Mouse (Mus musculus): ENCODE data around the gene Tmem182. TPM values are rescaled to one million over a fixed set of nuclear protein-coding genes. Genes with fewer than 3 reads are reported as not detected.
A peak's percentile ranks its signal among the peaks of the same experiment; 100 is the strongest.

Gene Tmem182
- polyA plus RNA-seq, 1 experiment from 2014 or later, result 48.5 TPM

- no peak for ATAC-seq (ENCODE audit: insufficient number of reproducible peaks, insufficient read depth, low FRiP score, low read depth)
- WGBS, result 58% methylated on average over 4 of the region's 4 CpGs
Measured at GRCm38 (mm10) chr1:40824517-40824916, 19.1 kb downstream of the Tmem182 start.

DNA sequence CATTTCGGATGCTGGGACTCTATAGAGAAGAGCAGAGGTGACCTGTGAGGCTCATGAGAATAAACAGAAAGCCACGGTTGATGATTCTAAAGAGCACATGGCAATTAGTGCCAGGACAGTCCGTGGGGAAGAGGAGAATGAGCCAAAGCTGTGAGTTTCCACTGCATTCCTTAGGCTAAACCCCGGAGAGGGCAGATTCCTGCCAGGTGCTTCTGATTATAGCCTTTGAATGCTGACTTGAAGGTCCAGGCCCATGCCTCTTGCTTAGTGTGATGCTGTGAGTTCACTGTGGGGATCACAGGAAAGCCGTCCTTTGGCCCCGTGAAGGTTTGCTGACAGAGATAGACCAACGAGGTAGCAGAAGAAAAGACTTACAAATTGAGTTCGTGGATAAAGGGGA lies 19.5 kb downstream of the Tmem182 start:
- Histone ChIP-seq H3K27me3 (ENCODE audit: control insufficient read depth, insufficient read depth, low read length) (no peaks in the 10 kb centered on the region), H3K36me3 (ENCODE audit: control insufficient read depth, insufficient read depth, low read length) (no peaks in the 10 kb centered on the region), H3K9me3 (ENCODE audit: control insufficient read depth, low read length) (no peaks in the 10 kb centered on the region), H3K27ac (replicated peaks in 1 of 2; ENCODE audit: control insufficient read depth in 1 of 2, insufficient read depth in 1 of 2, low read depth in 2 of 2, low read length in 2 of 2) (no peak overlapping the region), H3K9ac (ENCODE audit: low read length) (no peak overlapping the region), H3K4me2 (ENCODE audit: low read length) (no peak overlapping the region), H3K4me3 (ENCODE audit: control insufficient read depth in 1 of 2, insufficient read depth in 1 of 2, low read depth in 1 of 2, low read length in 2 of 2) (no peak overlapping the region), H3K4me1 (ENCODE audit: control insufficient read depth in 2 of 2, insufficient read depth in 2 of 2, low read length in 2 of 2) (peaks cover 5 to 13% of the 10 kb centered on the region in 2 experiments; a peak in 3 of 4 replicates)
- WGBS, result 70% methylated on average over 8 of the region's 8 CpGs
- ATAC-seq (ENCODE audit: insufficient number of reproducible peaks, insufficient read depth, low FRiP score, low read depth), result no peak

More at GRCm38 (mm10) chr1:40824517-40824916, 19.1 kb downstream of the Tmem182 start:
- Histone ChIP-seq H3K4me1 (ENCODE audit: control insufficient read depth in 2 of 2, insufficient read depth in 2 of 2, low read length in 2 of 2) (peaks cover 5 to 10% of the 10 kb centered on the region in 2 experiments; a peak in 3 of 4 replicates), H3K36me3 (ENCODE audit: control insufficient read depth, insufficient read depth, low read length) (no peaks in the 10 kb centered on the region), H3K4me3 (ENCODE audit: control insufficient read depth in 1 of 2, insufficient read depth in 1 of 2, low read depth in 1 of 2, low read length in 2 of 2) (no peak overlapping the region), H3K27me3 (ENCODE audit: control insufficient read depth, insufficient read depth, low read length) (no peaks in the 10 kb centered on the region), H3K9ac (ENCODE audit: low read length) (no peak overlapping the region), H3K9me3 (ENCODE audit: control insufficient read depth, low read length) (no peaks in the 10 kb centered on the region), H3K27ac (replicated peaks in 1 of 2; ENCODE audit: control insufficient read depth in 1 of 2, insufficient read depth in 1 of 2, low read depth in 2 of 2, low read length in 2 of 2) (no peak overlapping the region), H3K4me2 (ENCODE audit: low read length) (no peak overlapping the region)

DNA sequence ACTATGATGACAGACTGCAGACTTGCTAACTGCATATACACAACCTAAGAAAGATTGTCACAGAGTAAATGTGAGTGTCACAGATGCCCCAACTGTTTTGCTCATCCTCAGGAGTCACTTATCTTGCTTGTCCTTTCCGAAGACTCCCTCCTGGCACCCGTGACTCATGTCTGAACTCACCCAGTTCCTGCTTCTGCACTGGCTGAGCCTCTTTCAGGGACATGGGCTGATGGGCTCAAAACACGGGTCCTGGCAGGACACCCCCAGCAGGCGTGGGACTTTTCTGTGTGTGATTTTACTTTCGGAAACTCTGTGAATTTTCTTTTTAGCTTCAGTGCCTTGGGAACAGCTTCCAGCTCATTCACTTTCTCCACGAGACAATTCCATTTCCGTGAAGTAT lies 20.4 kb downstream of the Tmem182 start:
- H3K4me3 ChIP-seq (ENCODE audit: control insufficient read depth in 1 of 2, insufficient read depth in 1 of 2, low read depth in 1 of 2, low read length in 2 of 2), result no peak overlapping the region
- H3K9me3 ChIP-seq (ENCODE audit: control insufficient read depth, low read length), result no peaks in the 10 kb centered on the region
- H3K9ac ChIP-seq (ENCODE audit: low read length), result no peak overlapping the region
- 66% methylated on average over 7 of the region's 7 CpGs for WGBS
- H3K27ac ChIP-seq (replicated peaks in 1 of 2; ENCODE audit: control insufficient read depth in 1 of 2, insufficient read depth in 1 of 2, low read depth in 2 of 2, low read length in 2 of 2), result no peak overlapping the region
- H3K4me1 ChIP-seq (ENCODE audit: control insufficient read depth in 2 of 2, insufficient read depth in 2 of 2, low read length in 2 of 2), result peaks cover 5 to 13% of the 10 kb centered on the region in 2 experiments; a peak in 3 of 4 replicates
- H3K36me3 ChIP-seq (ENCODE audit: control insufficient read depth, insufficient read depth, low read length), result no peaks in the 10 kb centered on the region
- no peak overlapping the region for H3K4me2 ChIP-seq (ENCODE audit: low read length)
- H3K27me3 ChIP-seq (ENCODE audit: control insufficient read depth, insufficient read depth, low read length), result no peaks in the 10 kb centered on the region
- no peak for ATAC-seq (ENCODE audit: insufficient number of reproducible peaks, insufficient read depth, low FRiP score, low read depth)

DNA sequence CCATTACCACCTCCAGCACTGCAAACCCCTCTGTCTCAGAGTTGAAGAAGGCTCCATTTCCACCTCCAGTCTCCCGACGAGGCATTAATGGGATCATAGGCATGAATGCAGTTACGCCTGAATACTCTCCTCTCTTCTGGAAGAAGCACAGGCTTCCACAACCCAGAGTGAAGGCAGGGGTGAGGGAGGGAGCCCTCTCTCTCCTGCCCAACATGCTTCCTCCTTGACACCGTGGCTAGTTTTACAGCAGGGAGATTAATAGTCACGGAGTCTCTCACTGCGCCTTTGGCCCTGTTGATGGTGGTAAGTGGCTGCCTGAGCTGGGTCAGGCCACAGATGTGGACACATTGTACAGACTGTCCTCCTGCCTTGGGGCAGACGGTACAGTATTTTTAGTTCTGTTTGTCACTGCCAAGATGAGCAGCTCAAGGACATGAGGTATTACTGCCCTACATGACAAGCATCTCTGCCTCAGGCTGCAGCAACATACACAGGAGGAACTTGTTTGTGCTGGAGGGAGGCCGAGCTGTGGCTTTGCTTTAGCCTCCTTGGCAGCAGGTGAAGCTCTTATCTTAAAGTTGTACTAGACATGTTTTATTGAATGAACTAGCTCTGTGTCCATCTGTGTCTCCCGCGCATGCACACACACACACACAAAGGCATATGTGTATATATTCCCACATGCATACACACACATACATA lies 24.0 kb downstream of the Tmem182 start:
- no peak overlapping the region for H3K9ac ChIP-seq (ENCODE audit: low read length)
- WGBS, result 55% methylated on average over 10 of the region's 10 CpGs
- no peak overlapping the region for H3K4me2 ChIP-seq (ENCODE audit: low read length)
- H3K4me1 ChIP-seq (ENCODE audit: control insufficient read depth in 2 of 2, insufficient read depth in 2 of 2, low read length in 2 of 2), result peaks cover 5 to 13% of the 10 kb centered on the region in 2 experiments; a peak in 3 of 4 replicates
- H3K36me3 ChIP-seq (ENCODE audit: control insufficient read depth, insufficient read depth, low read length), result no peaks in the 10 kb centered on the region
- H3K4me3 ChIP-seq (ENCODE audit: control insufficient read depth in 1 of 2, insufficient read depth in 1 of 2, low read depth in 1 of 2, low read length in 2 of 2), result no peak overlapping the region
- ATAC-seq (ENCODE audit: insufficient number of reproducible peaks, insufficient read depth, low FRiP score, low read depth), result no peak
- no peaks in the 10 kb centered on the region for H3K27me3 ChIP-seq (ENCODE audit: control insufficient read depth, insufficient read depth, low read length)
- no peaks in the 10 kb centered on the region for H3K9me3 ChIP-seq (ENCODE audit: control insufficient read depth, low read length)
- peak overlapping the region in 1 of 2 experiments; percentile 23; a peak in 1 of 4 replicates for H3K27ac ChIP-seq (replicated peaks in 1 of 2; ENCODE audit: control insufficient read depth in 1 of 2, insufficient read depth in 1 of 2, low read depth in 2 of 2, low read length in 2 of 2)

GRCm38 (mm10) chr1:40830712-40831507 lies 25.5 kb downstream of the Tmem182 start:
- Histone ChIP-seq H3K36me3 (ENCODE audit: control insufficient read depth, insufficient read depth, low read length) (no peaks in the 10 kb centered on the region), H3K4me3 (ENCODE audit: control insufficient read depth in 1 of 2, insufficient read depth in 1 of 2, low read depth in 1 of 2, low read length in 2 of 2) (no peak overlapping the region), H3K9ac (ENCODE audit: low read length) (no peak overlapping the region), H3K4me1 (ENCODE audit: control insufficient read depth in 2 of 2, insufficient read depth in 2 of 2, low read length in 2 of 2) (peaks cover 5 to 13% of the 10 kb centered on the region in 2 experiments; a peak in 3 of 4 replicates), H3K27ac (replicated peaks in 1 of 2; ENCODE audit: control insufficient read depth in 1 of 2, insufficient read depth in 1 of 2, low read depth in 2 of 2, low read length in 2 of 2) (no peak overlapping the region), H3K27me3 (ENCODE audit: control insufficient read depth, insufficient read depth, low read length) (no peaks in the 10 kb centered on the region), H3K9me3 (ENCODE audit: control insufficient read depth, low read length) (no peaks in the 10 kb centered on the region), H3K4me2 (ENCODE audit: low read length) (no peak overlapping the region)
- no peak for ATAC-seq (ENCODE audit: insufficient number of reproducible peaks, insufficient read depth, low FRiP score, low read depth)
- 85% methylated on average over 4 of the region's 4 CpGs for WGBS

- Histone ChIP-seq H3K9ac (ENCODE audit: low read length) (no peak overlapping the region), H3K27ac (replicated peaks in 1 of 2; ENCODE audit: control insufficient read depth in 1 of 2, insufficient read depth in 1 of 2, low read depth in 2 of 2, low read length in 2 of 2) (no peak overlapping the region), H3K9me3 (ENCODE audit: control insufficient read depth, low read length) (no peaks in the 10 kb centered on the region), H3K36me3 (ENCODE audit: control insufficient read depth, insufficient read depth, low read length) (no peaks in the 10 kb centered on the region), H3K27me3 (ENCODE audit: control insufficient read depth, insufficient read depth, low read length) (no peaks in the 10 kb centered on the region), H3K4me3 (ENCODE audit: control insufficient read depth in 1 of 2, insufficient read depth in 1 of 2, low read depth in 1 of 2, low read length in 2 of 2) (no peak overlapping the region), H3K4me2 (ENCODE audit: low read length) (no peak overlapping the region), H3K4me1 (ENCODE audit: control insufficient read depth in 2 of 2, insufficient read depth in 2 of 2, low read length in 2 of 2) (no peaks in the 10 kb centered on the region)
- WGBS, result 74% methylated on average over 4 of the region's 4 CpGs
- no peak for ATAC-seq (ENCODE audit: insufficient number of reproducible peaks, insufficient read depth, low FRiP score, low read depth)
Measured at GRCm38 (mm10) chr1:40835468-40835867, 30.1 kb downstream of the Tmem182 start.

- H3K4me3 ChIP-seq (ENCODE audit: control insufficient read depth in 1 of 2, insufficient read depth in 1 of 2, low read depth in 1 of 2, low read length in 2 of 2), result no peak overlapping the region
- no peak overlapping the region for H3K4me2 ChIP-seq (ENCODE audit: low read length)
- 85% methylated on average over 8 of the region's 8 CpGs for whole genome bisulfite sequencing
- no peak for ATAC-seq (ENCODE audit: insufficient number of reproducible peaks, insufficient read depth, low FRiP score, low read depth)
- no peaks in the 10 kb centered on the region for H3K27me3 ChIP-seq (ENCODE audit: control insufficient read depth, insufficient read depth, low read length)
- H3K4me1 ChIP-seq (ENCODE audit: control insufficient read depth in 2 of 2, insufficient read depth in 2 of 2, low read length in 2 of 2), result peaks cover 8 to 10% of the 10 kb centered on the region in 2 experiments
- no peaks in the 10 kb centered on the region for H3K9me3 ChIP-seq (ENCODE audit: control insufficient read depth, low read length)
- H3K36me3 ChIP-seq (ENCODE audit: control insufficient read depth, insufficient read depth, low read length), result no peaks in the 10 kb centered on the region
- no peak overlapping the region for H3K9ac ChIP-seq (ENCODE audit: low read length)
- no peak overlapping the region for H3K27ac ChIP-seq (replicated peaks in 1 of 2; ENCODE audit: control insufficient read depth in 1 of 2, insufficient read depth in 1 of 2, low read depth in 2 of 2, low read length in 2 of 2)
Measured at GRCm38 (mm10) chr1:40840605-40841004, 35.2 kb downstream of the Tmem182 start.
